Mouse (Mus musculus) testis, postnatal 10 days (tissue): ENCODE measurements around the gene Leng9.

ENCODE experiments used
- DNase-seq: peaks from one replicate; pipeline ENCODE4 v3.0.0; 2021; ENCODE audit warnings: low spot score

Leng9 gene

DNA sequence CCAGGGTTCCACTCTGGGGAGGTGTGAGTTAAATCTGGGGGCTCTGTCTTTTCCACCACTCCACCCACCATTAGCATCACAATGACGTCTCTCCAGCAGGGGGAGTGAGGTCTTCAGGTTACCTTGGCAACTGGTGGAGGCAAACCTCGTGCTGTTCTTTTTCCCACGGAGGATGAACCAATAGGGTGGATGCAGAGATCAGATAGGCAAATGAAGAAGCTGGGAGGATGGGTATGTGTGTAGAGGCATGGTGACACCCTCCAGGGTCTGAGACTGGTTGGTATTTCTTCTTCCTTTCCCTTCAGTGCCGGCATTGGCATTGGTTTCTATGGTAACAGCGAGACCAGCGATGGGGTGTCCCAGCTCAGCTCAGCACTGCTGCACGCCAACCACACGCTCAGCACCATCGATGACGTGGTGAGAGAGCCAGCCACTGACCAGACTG lies 25.8 kb downstream of the Leng9 start:
- peak; percentile 65 for DNase-seq

DNA sequence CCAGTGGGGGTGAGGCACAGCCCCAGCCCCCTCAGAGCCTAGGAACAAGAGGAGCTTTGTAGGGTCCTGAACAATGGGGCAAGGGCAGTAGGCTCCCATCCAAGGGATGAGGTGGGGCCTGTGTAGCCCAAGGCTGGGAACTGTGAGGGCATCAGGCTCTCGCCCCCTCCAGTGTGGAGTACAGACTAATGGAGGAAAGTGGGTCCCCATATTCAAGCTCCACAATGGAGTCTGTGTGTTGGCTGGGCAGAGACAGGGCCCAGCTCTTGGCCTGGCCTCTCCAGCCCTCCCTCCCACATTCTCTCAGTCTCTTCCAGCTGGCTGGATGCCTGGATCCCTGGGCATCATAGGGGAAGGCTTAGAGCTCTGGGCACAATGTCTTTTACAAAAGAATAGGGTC lies 26.4 kb downstream of the Leng9 start:
- peak; percentile 86 for DNase-seq

DNA sequence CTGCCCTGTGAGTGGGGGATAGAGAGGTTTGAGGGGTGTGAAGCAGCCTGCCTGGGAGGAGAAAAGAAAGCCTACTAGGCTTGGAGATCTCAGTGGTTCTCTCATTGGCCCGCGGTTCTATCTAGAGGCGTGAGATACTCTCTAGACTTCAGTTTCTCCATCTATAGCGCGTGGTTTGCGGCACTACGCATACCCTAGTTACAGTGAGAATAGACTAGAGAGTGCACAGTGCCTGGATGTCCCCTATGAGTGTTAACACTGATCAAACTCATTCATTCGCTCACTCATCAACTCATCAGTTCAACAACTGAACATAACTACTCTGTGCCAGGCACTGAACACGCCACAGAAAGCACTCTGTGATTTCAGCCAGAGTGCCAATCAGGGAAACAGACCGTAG lies 27.4 kb downstream of the Leng9 start:
- no peak for DNase-seq

DNA sequence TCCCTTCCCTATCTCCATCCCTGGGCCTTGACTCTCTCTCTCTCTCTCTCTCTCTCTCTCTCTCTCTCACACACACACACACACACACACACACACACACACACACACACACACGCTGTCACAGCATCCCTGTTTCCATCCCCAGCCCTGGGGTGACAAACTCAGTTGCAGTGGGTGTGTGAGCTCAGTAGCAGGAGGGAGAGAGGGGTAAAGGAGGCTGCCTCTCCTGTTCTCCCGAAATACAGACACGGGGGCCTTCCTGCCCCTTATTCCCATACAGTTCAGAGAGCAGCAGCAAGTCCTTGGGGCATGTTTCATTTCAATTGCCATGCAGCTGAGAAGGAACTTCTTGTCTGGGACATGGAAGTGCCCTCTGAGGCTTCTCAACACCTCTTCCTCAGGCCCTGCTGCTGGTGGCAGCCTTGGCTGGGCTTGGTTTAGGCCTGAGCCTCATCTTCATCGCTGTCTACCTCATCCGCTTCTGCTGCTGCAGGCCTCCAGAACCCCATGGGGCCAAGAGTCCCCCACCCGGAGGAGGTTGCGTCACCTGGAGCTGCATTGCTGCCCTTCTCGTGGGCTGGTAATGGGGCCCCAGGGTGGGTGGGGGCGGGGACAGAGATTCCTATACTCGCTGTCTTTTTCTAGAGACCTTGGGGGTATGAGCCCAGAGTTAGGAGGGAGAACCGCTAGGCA lies 28.0 kb downstream of the Leng9 start:
- DNase-seq, result no peak

DNA sequence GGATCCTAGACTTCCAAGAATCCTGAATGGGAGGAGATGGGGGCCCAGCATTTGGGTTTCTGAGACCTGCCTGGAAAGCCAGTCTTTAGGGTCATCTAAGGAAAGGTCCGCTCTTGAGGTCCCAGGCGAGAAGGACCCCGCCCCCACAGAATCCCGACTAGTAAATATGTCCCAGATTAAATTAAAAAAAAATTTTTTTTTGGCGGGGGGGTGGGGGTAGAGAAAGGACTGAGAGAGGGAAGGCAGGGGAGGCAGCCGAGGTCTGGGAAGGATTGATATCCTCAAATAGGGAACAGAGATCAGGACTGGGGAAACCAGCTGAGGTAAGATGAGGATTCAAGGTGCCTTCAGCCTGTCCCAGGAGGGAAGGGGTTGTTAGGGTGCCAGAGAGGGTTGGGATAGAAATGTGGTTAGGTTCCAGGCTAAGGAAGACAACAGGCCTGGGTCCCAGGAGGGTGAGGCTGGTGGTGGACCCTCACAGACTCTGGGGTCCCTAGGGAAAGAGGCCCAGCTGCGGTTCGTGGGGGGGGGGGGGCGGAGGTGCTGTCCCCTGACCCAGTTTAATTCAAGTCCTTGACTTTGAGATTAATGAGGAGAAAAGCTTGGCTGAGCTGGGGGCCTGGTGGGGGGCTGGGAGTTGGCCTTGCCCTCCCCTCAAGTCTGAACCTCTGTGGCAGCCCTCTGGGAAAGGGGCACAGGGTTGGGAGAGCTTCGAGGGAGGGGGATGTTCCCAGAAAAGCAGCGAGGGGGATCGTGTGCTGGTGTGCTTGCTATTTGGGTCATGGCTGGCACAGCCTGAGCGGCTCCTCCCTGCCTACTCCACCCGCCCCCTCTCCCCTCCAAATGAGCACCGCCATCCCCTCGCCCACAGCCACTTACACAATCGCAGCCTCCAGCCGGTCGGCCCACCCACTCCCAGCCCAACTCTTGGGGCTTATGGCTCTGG lies 29.9 kb downstream of the Leng9 start:
- no peak for DNase-seq

DNA sequence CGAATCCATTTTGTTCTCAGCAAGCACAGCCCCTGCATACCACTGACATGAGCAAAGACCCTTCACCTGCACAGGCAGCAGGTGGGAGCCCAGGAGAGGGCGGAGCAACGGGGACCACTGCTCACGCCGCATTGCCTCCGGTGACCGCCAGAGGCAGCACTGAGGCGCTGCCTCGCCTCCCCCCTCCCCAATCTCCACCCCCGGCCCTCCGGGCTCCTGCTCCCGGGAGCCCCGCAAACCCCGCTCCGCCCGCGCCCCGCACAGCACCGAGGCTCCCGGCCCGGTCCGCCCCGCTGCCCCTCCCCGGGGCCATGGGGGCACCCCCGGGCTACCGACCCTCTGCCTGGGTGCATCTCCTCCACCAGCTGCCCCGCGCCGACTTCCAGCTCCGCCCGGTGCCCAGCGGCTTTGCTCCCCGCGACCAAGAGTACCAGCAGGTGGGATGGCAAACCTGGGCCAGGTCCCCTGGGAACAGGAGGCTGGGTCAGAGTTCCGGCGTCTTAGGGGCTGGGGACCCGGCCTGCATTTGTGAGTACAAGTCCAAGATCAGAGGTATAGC lies 30.8 kb downstream of the Leng9 start, which contains the start of gene Ttyh1:
Gene Ttyh1, plus strand, starts transcription at position 65 of the 559 bp plus-strand sequence.
- DNase-seq, result peak; percentile 81

DNA sequence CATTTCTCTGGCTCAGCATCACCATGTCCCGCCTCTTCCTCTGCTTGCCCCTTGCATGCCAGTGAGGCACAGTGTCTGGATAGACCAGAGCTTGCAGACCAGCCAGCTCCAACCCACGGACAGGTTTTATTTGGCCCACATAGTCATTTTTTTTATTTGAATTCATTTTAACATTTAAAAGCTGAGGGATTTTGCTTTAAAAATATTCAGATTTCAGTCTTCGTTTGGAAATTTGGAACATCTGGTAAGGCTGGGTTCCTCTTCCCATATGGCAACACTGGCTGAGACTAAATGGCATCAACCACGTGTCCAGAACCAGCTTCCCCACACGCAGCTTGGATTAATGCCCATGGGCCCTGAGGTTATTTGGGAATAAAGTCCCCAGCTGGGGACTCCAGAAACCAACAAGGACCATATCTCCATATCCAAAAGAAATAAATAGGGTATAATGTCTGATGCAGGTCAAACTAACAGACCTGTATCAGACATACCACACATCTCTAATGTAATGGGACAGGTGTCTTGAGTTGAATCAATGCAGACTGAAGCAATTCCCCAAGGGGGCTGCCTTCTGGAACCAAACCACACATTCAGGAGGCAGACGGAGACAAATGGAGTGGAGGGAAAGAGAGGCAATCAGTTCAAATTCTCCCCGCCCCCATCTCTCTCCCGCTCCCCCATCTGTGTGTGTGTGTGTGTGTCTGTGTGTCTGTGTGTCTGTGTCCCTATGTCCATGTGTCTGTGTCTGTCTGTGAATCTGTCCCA lies 32.9 kb downstream of the Leng9 start:
- DNase-seq, result no peak

DNA sequence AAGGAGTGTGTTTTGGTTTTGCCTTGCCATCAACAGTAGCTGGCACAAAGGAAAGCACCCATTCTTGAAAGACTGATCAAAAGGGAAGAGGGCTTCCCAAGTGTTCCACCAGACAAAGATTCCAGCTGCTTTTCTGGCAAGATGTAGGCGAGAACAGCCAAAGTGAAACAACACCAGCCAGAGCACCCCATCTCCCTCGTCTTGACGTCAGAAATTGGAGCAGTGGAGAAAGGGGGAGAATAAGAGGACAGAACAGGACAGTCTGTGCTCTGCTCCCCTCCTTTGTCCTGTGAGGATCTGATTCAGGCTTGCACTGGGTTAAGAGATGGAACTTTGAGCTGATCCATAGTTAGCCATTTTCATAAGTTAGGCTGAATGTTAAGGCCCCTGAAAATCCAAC lies 38.4 kb downstream of the Leng9 start:
- no peak for DNase-seq

DNA sequence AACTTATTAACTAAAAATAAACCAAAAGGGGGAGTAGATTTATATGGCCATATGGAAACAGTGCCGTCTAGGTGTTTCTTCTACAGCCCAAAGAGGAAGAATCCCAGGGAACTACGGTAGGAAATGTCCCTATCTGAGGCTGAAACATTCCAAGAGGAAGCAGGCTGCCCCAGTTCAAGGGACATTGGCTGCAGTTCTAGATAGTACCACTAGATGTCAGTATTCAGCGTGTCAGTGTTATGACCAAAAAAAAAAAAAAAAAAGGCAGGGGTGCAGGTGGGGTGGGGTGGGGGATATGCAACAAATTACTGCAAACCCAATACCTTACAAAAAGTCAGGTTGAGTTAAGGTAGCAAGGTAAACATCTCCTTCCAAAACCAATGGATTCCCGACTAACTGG lies 46.8 kb downstream of the Leng9 start:
- no peak for DNase-seq

DNA sequence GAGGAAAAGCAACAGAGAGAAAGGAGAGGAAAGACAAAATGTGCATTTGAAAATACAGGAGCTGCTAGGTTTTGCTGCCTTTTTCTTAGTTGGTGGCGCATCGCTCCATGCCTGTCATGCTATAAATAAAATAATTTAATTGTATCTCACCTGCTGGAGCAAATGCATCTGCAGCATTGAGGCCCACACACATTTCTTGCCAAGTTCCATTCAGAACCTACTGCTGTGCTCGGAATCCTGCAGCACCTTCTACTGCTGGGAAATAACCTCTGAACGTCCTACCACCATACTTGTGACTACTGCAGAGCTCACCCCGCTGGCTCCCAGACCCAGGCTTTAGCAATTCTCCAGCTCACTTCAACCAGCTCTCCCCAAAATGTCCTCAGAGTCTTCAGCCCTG lies 49.0 kb downstream of the Leng9 start:
- no peak for DNase-seq

DNA sequence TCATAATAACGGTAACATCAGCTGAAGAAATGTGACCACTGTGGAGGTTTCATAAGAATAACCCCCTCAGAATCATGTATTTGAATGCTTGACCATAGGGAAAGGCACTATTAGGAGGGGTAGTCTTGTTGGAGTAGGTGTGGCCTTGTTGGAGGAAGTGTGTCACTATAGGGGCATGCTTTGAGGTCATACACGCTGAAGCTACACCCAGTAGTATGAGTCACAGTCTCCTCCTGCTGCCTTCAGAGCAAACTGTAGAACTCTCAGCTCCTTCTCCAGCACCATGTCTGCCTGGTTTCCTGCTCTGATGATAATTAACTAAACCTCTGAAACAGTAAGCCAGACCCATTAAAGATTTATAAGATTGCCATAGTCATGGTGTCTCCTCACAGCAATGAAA lies 51.3 kb downstream of the Leng9 start:
- DNase-seq, result no peak

DNA sequence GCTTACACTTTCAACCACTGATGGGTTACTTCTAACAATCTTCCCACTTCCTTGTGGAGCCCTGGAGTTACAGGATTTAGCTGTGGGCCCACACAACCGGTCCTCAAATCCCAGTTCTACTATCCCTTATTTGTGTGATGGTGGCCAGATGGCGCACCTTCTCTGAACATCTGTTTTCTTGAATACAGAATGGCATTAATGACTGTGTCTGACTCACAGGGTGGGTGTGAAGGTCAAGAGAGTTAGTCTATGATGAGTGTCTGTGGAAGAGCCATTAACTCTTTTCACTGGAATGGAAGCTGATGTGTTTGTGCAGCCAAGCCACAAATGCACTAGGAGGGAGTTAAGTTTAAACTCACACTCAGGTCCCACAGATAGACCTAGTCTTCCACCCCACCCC lies 51.9 kb downstream of the Leng9 start:
- no peak for DNase-seq
